Mouse (Mus musculus) liver, embryonic 12.5 days (tissue): Measurements from ENCODE around the gene Rasgrp1. TPM values are rescaled to one million over a fixed set of nuclear protein-coding genes. Genes with fewer than 3 reads are reported as not detected.

Experiments used
- ATAC-seq: fragments of 200-750 bp; cut with Nextera tagmentation; 2 replicates; pipeline ENCODE4 v1.8.0; 2017; ENCODE audit warnings: moderate number of reproducible peaks, mild to moderate bottlenecking, moderate library complexity
- H3K27ac ChIP-seq: fragments of 300-500 bp; sonication (generic); 2 replicates; pipeline ENCODE4 v1.5.1; 2016; ENCODE audit warnings: mild to moderate bottlenecking
- H3K27me3 ChIP-seq: fragments of 300-500 bp; sonication (generic); replicated peaks from 2 replicates; pipeline ENCODE4 v1.6.1; 2016; ENCODE audit warnings: mild to moderate bottlenecking, moderate library complexity
- H3K36me3 ChIP-seq: fragments of 300-500 bp; sonication (generic); 2 replicates; pipeline ENCODE4 v1.6.1; 2016; ENCODE audit warnings: mild to moderate bottlenecking, moderate library complexity
- H3K4me1 ChIP-seq: fragments of 300-500 bp; sonication (generic); 2 replicates; pipeline ENCODE4 v1.6.1; 2016
- H3K4me2 ChIP-seq: fragments of 300-500 bp; sonication (generic); 2 replicates; pipeline ENCODE4 v1.6.1; 2016; ENCODE audit warnings: mild to moderate bottlenecking, moderate library complexity
- H3K4me3 ChIP-seq: fragments of 300-500 bp; sonication (generic); 2 replicates; pipeline ENCODE4 v1.5.1; 2016; ENCODE audit warnings: mild to moderate bottlenecking, moderate library complexity
- H3K9ac ChIP-seq: fragments of 300-500 bp; sonication (generic); 2 replicates; pipeline ENCODE4 v1.6.1; 2016; ENCODE audit warnings: mild to moderate bottlenecking, moderate library complexity
- H3K9me3 ChIP-seq: fragments of 300-500 bp; sonication (generic); replicated peaks from 2 replicates; pipeline ENCODE4 v1.6.1; 2016; ENCODE audit warnings: mild to moderate bottlenecking, moderate library complexity
- WGBS: fragments of 180-500 bp; shearing (Covaris S2); methylation state at CpG from one replicate; pipeline ENCODE4 v1.1.7; 2016; ENCODE audit not compliant: insufficient replicate concordance; 5-methylcytosine and 5-hydroxymethylcytosine counted together
- polyA plus RNA-seq: library from polyadenylated mRNA; unstranded; fragments of >200 nt; fragmentation: Nextera tagmentation; extraction: Ambion mirVana; gene quantifications from 2 replicates; pipeline ENCODE4 v1.2.1, GENCODE M21; 2016

The Rasgrp1 gene
- polyA plus RNA-seq, 1 experiment from 2014 or later = 0.37 TPM

- WGBS = 76% methylated on average over 8 of the region's 8 CpGs
- H3K36me3 ChIP-seq = no peaks in the 10 kb centered on the region
These were observed 20.4 kb downstream of the Rasgrp1 start for GRCm38 (mm10) chr2:117322399-117322798.

GRCm38 (mm10) chr2:117321231-117321630, 21.6 kb downstream of the Rasgrp1 start:
- WGBS = 58% methylated on average over 3 of the region's 3 CpGs
- Histone ChIP-seq H3K27me3 (no peaks in the 10 kb centered on the region), H3K36me3 (no peaks in the 10 kb centered on the region), H3K9ac (no peak overlapping the region), H3K27ac (no peak overlapping the region), H3K4me3 (no peak overlapping the region), H3K9me3 (no peaks in the 10 kb centered on the region), H3K4me1 (no peaks in the 10 kb centered on the region), H3K4me2 (no peak overlapping the region)
- ATAC-seq = no peak

More at GRCm38 (mm10) chr2:117322399-117322798, 20.4 kb downstream of the Rasgrp1 start:
- Histone ChIP-seq H3K27ac (no peak overlapping the region), H3K9ac (no peak overlapping the region), H3K4me3 (no peak overlapping the region), H3K4me2 (no peak overlapping the region), H3K27me3 (no peaks in the 10 kb centered on the region), H3K9me3 (no peaks in the 10 kb centered on the region), H3K4me1 (no peaks in the 10 kb centered on the region)
- ATAC-seq = no peak

- no peak overlapping the region for H3K27ac ChIP-seq
- WGBS = 46% methylated on average over 3 of the region's 3 CpGs
- H3K9ac ChIP-seq = no peak overlapping the region
- H3K36me3 ChIP-seq = no peaks in the 10 kb centered on the region
- no peaks in the 10 kb centered on the region for H3K4me1 ChIP-seq
- no peak overlapping the region for H3K4me2 ChIP-seq
- H3K27me3 ChIP-seq = no peaks in the 10 kb centered on the region
- no peaks in the 10 kb centered on the region for H3K9me3 ChIP-seq
- no peak for ATAC-seq
- H3K4me3 ChIP-seq = no peak overlapping the region
These were observed 23.8 kb downstream of the Rasgrp1 start for GRCm38 (mm10) chr2:117318991-117319390.

- no peak overlapping the region for H3K27ac ChIP-seq
- WGBS = 85% methylated on average over 5 of the region's 5 CpGs
- H3K27me3 ChIP-seq = no peaks in the 10 kb centered on the region
- no peak overlapping the region for H3K9ac ChIP-seq
- ATAC-seq = no peak
- H3K4me1 ChIP-seq = no peaks in the 10 kb centered on the region
- H3K4me2 ChIP-seq = no peak overlapping the region
- no peaks in the 10 kb centered on the region for H3K36me3 ChIP-seq
- H3K9me3 ChIP-seq = no peaks in the 10 kb centered on the region
- H3K4me3 ChIP-seq = no peak overlapping the region
These were observed 29.1 kb downstream of the Rasgrp1 start for GRCm38 (mm10) chr2:117313586-117314235.

GRCm38 (mm10) chr2:117312441-117312895, 30.3 kb downstream of the Rasgrp1 start:
- Histone ChIP-seq H3K27me3 (no peaks in the 10 kb centered on the region), H3K4me3 (no peak overlapping the region), H3K4me2 (no peak overlapping the region), H3K9ac (no peak overlapping the region), H3K27ac (no peak overlapping the region), H3K36me3 (no peaks in the 10 kb centered on the region), H3K4me1 (no peaks in the 10 kb centered on the region), H3K9me3 (no peaks in the 10 kb centered on the region)
- 61% methylated on average over 7 of the region's 7 CpGs for WGBS
- ATAC-seq = no peak

GRCm38 (mm10) chr2:117312030-117312429, 30.8 kb downstream of the Rasgrp1 start:
- Histone ChIP-seq H3K9ac (no peak overlapping the region), H3K36me3 (no peaks in the 10 kb centered on the region), H3K27ac (no peak overlapping the region), H3K4me1 (no peaks in the 10 kb centered on the region), H3K9me3 (no peaks in the 10 kb centered on the region), H3K4me2 (no peak overlapping the region), H3K27me3 (no peaks in the 10 kb centered on the region), H3K4me3 (no peak overlapping the region)
- no peak for ATAC-seq
- WGBS = 44% methylated on average over 2 of the region's 2 CpGs

- ATAC-seq = no peak
- no peak overlapping the region for H3K4me2 ChIP-seq
- no peaks in the 10 kb centered on the region for H3K4me1 ChIP-seq
- no peak overlapping the region for H3K9ac ChIP-seq
- H3K27ac ChIP-seq = no peak overlapping the region
- WGBS = 45% methylated on average over 1 of the region's 1 CpGs
- H3K36me3 ChIP-seq = no peaks in the 10 kb centered on the region
- no peaks in the 10 kb centered on the region for H3K27me3 ChIP-seq
- H3K4me3 ChIP-seq = no peak overlapping the region
- H3K9me3 ChIP-seq = no peaks in the 10 kb centered on the region
These were observed 31.5 kb downstream of the Rasgrp1 start for GRCm38 (mm10) chr2:117311349-117311748.

- 67% methylated on average over 2 of the region's 2 CpGs for WGBS
- Histone ChIP-seq H3K4me2 (no peak overlapping the region), H3K4me3 (no peak overlapping the region), H3K9ac (no peak overlapping the region), H3K4me1 (no peaks in the 10 kb centered on the region), H3K36me3 (no peaks in the 10 kb centered on the region), H3K27me3 (no peaks in the 10 kb centered on the region), H3K27ac (no peak overlapping the region), H3K9me3 (no peaks in the 10 kb centered on the region)
- ATAC-seq = no peak
These were observed 33.8 kb downstream of the Rasgrp1 start for GRCm38 (mm10) chr2:117309046-117309445.

GRCm38 (mm10) chr2:117307959-117308358, 34.8 kb downstream of the Rasgrp1 start:
- H3K27me3 ChIP-seq = no peaks in the 10 kb centered on the region
- no peak overlapping the region for H3K4me2 ChIP-seq
- H3K27ac ChIP-seq = no peak overlapping the region
- no peak for ATAC-seq
- 62% methylated on average over 3 of the region's 3 CpGs for WGBS
- H3K4me1 ChIP-seq = no peaks in the 10 kb centered on the region
- no peaks in the 10 kb centered on the region for H3K36me3 ChIP-seq
- H3K4me3 ChIP-seq = no peak overlapping the region
- H3K9me3 ChIP-seq = no peaks in the 10 kb centered on the region
- no peak overlapping the region for H3K9ac ChIP-seq

- WGBS = 54% methylated on average over 5 of the region's 5 CpGs
These were observed 37.9 kb downstream of the Rasgrp1 start for GRCm38 (mm10) chr2:117304941-117305340.

GRCm38 (mm10) chr2:117303391-117304350, 39.1 kb downstream of the Rasgrp1 start:
- Histone ChIP-seq H3K9ac (no peak overlapping the region), H3K27me3 (no peaks in the 10 kb centered on the region), H3K36me3 (no peaks in the 10 kb centered on the region), H3K27ac (no peak overlapping the region), H3K4me3 (no peak overlapping the region), H3K4me2 (no peak overlapping the region), H3K4me1 (no peaks in the 10 kb centered on the region), H3K9me3 (no peaks in the 10 kb centered on the region)
- 74% methylated on average over 12 of the region's 12 CpGs for WGBS
- no peak for ATAC-seq

More at GRCm38 (mm10) chr2:117304941-117305340, 37.9 kb downstream of the Rasgrp1 start:
- Histone ChIP-seq H3K9me3 (no peaks in the 10 kb centered on the region), H3K36me3 (no peaks in the 10 kb centered on the region), H3K4me2 (no peak overlapping the region), H3K27me3 (no peaks in the 10 kb centered on the region), H3K27ac (no peak overlapping the region), H3K9ac (no peak overlapping the region), H3K4me1 (no peaks in the 10 kb centered on the region), H3K4me3 (no peak overlapping the region)
- ATAC-seq = no peak
